24 mouse cellular contexts compared by ENCODE assay signal in the genomic region with DNA sequence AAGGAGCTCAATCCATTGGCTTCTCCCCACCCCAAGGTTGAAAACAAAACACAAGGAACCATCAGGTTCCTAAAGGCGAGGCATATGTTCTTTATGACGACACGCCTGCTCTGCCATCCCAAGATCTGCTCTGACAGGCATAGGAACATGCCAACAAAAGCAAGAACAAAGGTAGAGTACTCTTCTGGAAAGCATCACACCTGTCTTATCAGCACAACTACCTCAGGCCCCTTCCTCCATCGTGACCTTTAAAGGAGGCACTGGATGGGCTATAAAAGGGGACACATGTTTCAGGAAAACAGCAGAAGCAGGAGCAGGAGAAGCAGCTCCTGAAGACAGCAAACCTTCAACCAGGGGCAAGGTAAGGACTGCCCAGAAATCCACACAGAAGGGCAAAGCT. TPM values are rescaled to one million over a fixed set of nuclear protein-coding genes. Genes with fewer than 3 reads are reported as not detected.
"Had no signal": no experiment of that assay in that cellular context is flagged by ENCODE, and none has a peak within 500 bp of the region (broad histone marks: within the 10 kb centered on the region; RNA-seq: fewer than 3 reads in every experiment).

A gene (plus strand): TSS at position 301 of the 400 bp plus-strand sequence.

RNA-seq across cellular contexts. Expression of the gene that starts here (rescaled TPM):
- polyA plus RNA-seq: heart, embryonic 10.5 days; heart, embryonic 11.5 days; heart, embryonic 12.5 days; heart, embryonic 14.5 days; heart, embryonic 15.5 days; heart, embryonic 16.5 days; heart, postnatal 0 days; hindbrain, embryonic 10.5 days; hindbrain, embryonic 11.5 days; hindbrain, embryonic 12.5 days; hindbrain, embryonic 13.5 days; hindbrain, embryonic 14.5 days; hindbrain, embryonic 15.5 days; hindbrain, embryonic 16.5 days; inflammation-experienced regulatory T-cells, adult 6 months; intestine, embryonic 15.5 days; intestine, embryonic 16.5 days; intestine, postnatal 0 days; kidney, adult 2 months; kidney, embryonic 14.5 days; kidney, embryonic 15.5 days; kidney, embryonic 16.5 days; kidney, postnatal 0 days; large intestine, adult 2 months had no signal
